Mouse (Mus musculus): ENCODE measurements around the gene Ccdc40. TPM values are rescaled to one million over a fixed set of nuclear protein-coding genes. Genes with fewer than 3 reads are reported as not detected.

Gene Ccdc40
- polyA plus RNA-seq, 1 experiment from 2014 or later = 7.6 TPM

- Histone ChIP-seq H3K4me1 (ENCODE audit: control insufficient read depth, insufficient read depth, low read length) (peaks cover 37% of the 10 kb centered on the region), H3K4me3 (ENCODE audit: low read depth, low read length) (no peak overlapping the region), H3K27ac (replicated peaks; ENCODE audit: low read depth, low read length) (no peak overlapping the region), H3K36me3 (ENCODE audit: control insufficient read depth, insufficient read depth, low read length) (no peaks in the 10 kb centered on the region), H3K9ac (ENCODE audit: low read depth, low read length) (no peak overlapping the region), H3K4me2 (ENCODE audit: low read depth, low read length) (no peak overlapping the region), H3K27me3 (replicated peaks; ENCODE audit: control insufficient read depth, insufficient read depth, low read length) (no peaks in the 10 kb centered on the region), H3K9me3 (ENCODE audit: control insufficient read depth, low read length) (no peaks in the 10 kb centered on the region)
- WGBS = 78% methylated on average over 20 of the region's 20 CpGs
- DNase-seq (ENCODE audit: low spot score) = peak; percentile 68
- ATAC-seq (ENCODE audit: low read depth) = no peak
These were observed 5.1 kb upstream of the Ccdc40 start for GRCm38 (mm10) chr11:119223124-119223890.

- no peak for ATAC-seq (ENCODE audit: low read depth)
- no peaks in the 10 kb centered on the region for H3K9me3 ChIP-seq (ENCODE audit: control insufficient read depth, low read length)
- H3K27me3 ChIP-seq (replicated peaks; ENCODE audit: control insufficient read depth, insufficient read depth, low read length) = no peaks in the 10 kb centered on the region
- no peak for DNase-seq (ENCODE audit: low spot score)
- peaks cover 34% of the 10 kb centered on the region for H3K4me1 ChIP-seq (ENCODE audit: control insufficient read depth, insufficient read depth, low read length)
- H3K4me2 ChIP-seq (ENCODE audit: low read depth, low read length) = no peak overlapping the region
- no peak overlapping the region for H3K4me3 ChIP-seq (ENCODE audit: low read depth, low read length)
- no peaks in the 10 kb centered on the region for H3K36me3 ChIP-seq (ENCODE audit: control insufficient read depth, insufficient read depth, low read length)
- WGBS = 93% methylated on average over 6 of the region's 6 CpGs
- H3K9ac ChIP-seq (ENCODE audit: low read depth, low read length) = no peak overlapping the region
- H3K27ac ChIP-seq (replicated peaks; ENCODE audit: low read depth, low read length) = no peak overlapping the region
These were observed 3.4 kb upstream of the Ccdc40 start for GRCm38 (mm10) chr11:119224926-119225325.

GRCm38 (mm10) chr11:119225634-119226033 is 2.7 kb upstream of the Ccdc40 start:
- no peak overlapping the region for H3K4me3 ChIP-seq (ENCODE audit: low read depth, low read length)
- no peaks in the 10 kb centered on the region for H3K36me3 ChIP-seq (ENCODE audit: control insufficient read depth, insufficient read depth, low read length)
- no peaks in the 10 kb centered on the region for H3K27me3 ChIP-seq (replicated peaks; ENCODE audit: control insufficient read depth, insufficient read depth, low read length)
- no peaks in the 10 kb centered on the region for H3K9me3 ChIP-seq (ENCODE audit: control insufficient read depth, low read length)
- DNase-seq (ENCODE audit: low spot score) (no peak), ATAC-seq (ENCODE audit: low read depth) (no peak)
- H3K9ac ChIP-seq (ENCODE audit: low read depth, low read length) = no peak overlapping the region
- H3K27ac ChIP-seq (replicated peaks; ENCODE audit: low read depth, low read length) = no peak overlapping the region
- H3K4me2 ChIP-seq (ENCODE audit: low read depth, low read length) = no peak overlapping the region
- WGBS = 72% methylated on average over 9 of the region's 9 CpGs
- H3K4me1 ChIP-seq (ENCODE audit: control insufficient read depth, insufficient read depth, low read length) = peaks cover 30% of the 10 kb centered on the region

GRCm38 (mm10) chr11:119227591-119227990 is 781 bp upstream of the Ccdc40 start:
- H3K4me2 ChIP-seq (ENCODE audit: low read depth, low read length) = peak overlapping the region; percentile 98
- 0 out of 2 replicates have a peak overlapping the region, but pooled peaks have one; percentile 25 for H3K27ac ChIP-seq (replicated peaks; ENCODE audit: low read depth, low read length)
- no peaks in the 10 kb centered on the region for H3K36me3 ChIP-seq (ENCODE audit: control insufficient read depth, insufficient read depth, low read length)
- H3K9me3 ChIP-seq (ENCODE audit: control insufficient read depth, low read length) = no peaks in the 10 kb centered on the region
- WGBS = 2% methylated on average over 12 of the region's 12 CpGs
- peak overlapping the region; percentile 82 for H3K9ac ChIP-seq (ENCODE audit: low read depth, low read length)
- peaks cover 23% of the 10 kb centered on the region for H3K4me1 ChIP-seq (ENCODE audit: control insufficient read depth, insufficient read depth, low read length)
- peak overlapping the region; percentile 81 for H3K4me3 ChIP-seq (ENCODE audit: low read depth, low read length)
- H3K27me3 ChIP-seq (replicated peaks; ENCODE audit: control insufficient read depth, insufficient read depth, low read length) = no peaks in the 10 kb centered on the region
- DNase-seq (ENCODE audit: low spot score) (no peak), ATAC-seq (ENCODE audit: low read depth) (no peak)

GRCm38 (mm10) chr11:119228846-119229626 is 664 bp downstream of the Ccdc40 start:
- ATAC-seq (ENCODE audit: low read depth) (peak; percentile 90), DNase-seq (ENCODE audit: low spot score) (peak; percentile 91)
- Histone ChIP-seq H3K9ac (ENCODE audit: low read depth, low read length) (peak overlapping the region; percentile 82), H3K27me3 (replicated peaks; ENCODE audit: control insufficient read depth, insufficient read depth, low read length) (no peaks in the 10 kb centered on the region), H3K4me2 (ENCODE audit: low read depth, low read length) (peak overlapping the region; percentile 98), H3K27ac (replicated peaks; ENCODE audit: low read depth, low read length) (no peak overlapping the region; the same call in 1 of the 2 replicates), H3K36me3 (ENCODE audit: control insufficient read depth, insufficient read depth, low read length) (no peaks in the 10 kb centered on the region), H3K4me1 (ENCODE audit: control insufficient read depth, insufficient read depth, low read length) (peaks cover 19% of the 10 kb centered on the region), H3K9me3 (ENCODE audit: control insufficient read depth, low read length) (no peaks in the 10 kb centered on the region), H3K4me3 (ENCODE audit: low read depth, low read length) (peak overlapping the region; percentile 81)
- WGBS = 2% methylated on average over 33 of the region's 34 CpGs

- Histone ChIP-seq H3K27ac (replicated peaks; ENCODE audit: low read depth, low read length) (no peak overlapping the region), H3K4me3 (ENCODE audit: low read depth, low read length) (no peak overlapping the region), H3K36me3 (ENCODE audit: control insufficient read depth, insufficient read depth, low read length) (no peaks in the 10 kb centered on the region), H3K4me1 (ENCODE audit: control insufficient read depth, insufficient read depth, low read length) (peaks cover 5% of the 10 kb centered on the region; the same call in 1 of the 2 replicates), H3K9ac (ENCODE audit: low read depth, low read length) (no peak overlapping the region), H3K4me2 (ENCODE audit: low read depth, low read length) (no peak overlapping the region), H3K9me3 (ENCODE audit: control insufficient read depth, low read length) (no peaks in the 10 kb centered on the region), H3K27me3 (replicated peaks; ENCODE audit: control insufficient read depth, insufficient read depth, low read length) (no peaks in the 10 kb centered on the region)
- ATAC-seq (ENCODE audit: low read depth) (no peak), DNase-seq (ENCODE audit: low spot score) (no peak)
- 91% methylated on average over 10 of the region's 10 CpGs for WGBS
These were observed 6.4 kb downstream of the Ccdc40 start for GRCm38 (mm10) chr11:119234770-119235169.

GRCm38 (mm10) chr11:119235596-119235995 is 7.2 kb downstream of the Ccdc40 start:
- 76% methylated on average over 4 of the region's 4 CpGs for WGBS
- Histone ChIP-seq H3K36me3 (ENCODE audit: control insufficient read depth, insufficient read depth, low read length) (no peaks in the 10 kb centered on the region), H3K9ac (ENCODE audit: low read depth, low read length) (no peak overlapping the region), H3K4me1 (ENCODE audit: control insufficient read depth, insufficient read depth, low read length) (peaks cover 5% of the 10 kb centered on the region; the same call in 1 of the 2 replicates), H3K27ac (replicated peaks; ENCODE audit: low read depth, low read length) (no peak overlapping the region), H3K9me3 (ENCODE audit: control insufficient read depth, low read length) (no peaks in the 10 kb centered on the region), H3K27me3 (replicated peaks; ENCODE audit: control insufficient read depth, insufficient read depth, low read length) (no peaks in the 10 kb centered on the region), H3K4me2 (ENCODE audit: low read depth, low read length) (no peak overlapping the region), H3K4me3 (ENCODE audit: low read depth, low read length) (no peak overlapping the region)
- DNase-seq (ENCODE audit: low spot score) = no peak
- ATAC-seq (ENCODE audit: low read depth) = no peak

- 33% methylated on average over 8 of the region's 8 CpGs for WGBS
- Histone ChIP-seq H3K27ac (replicated peaks; ENCODE audit: low read depth, low read length) (no peak overlapping the region), H3K27me3 (replicated peaks; ENCODE audit: control insufficient read depth, insufficient read depth, low read length) (no peaks in the 10 kb centered on the region), H3K9me3 (ENCODE audit: control insufficient read depth, low read length) (no peaks in the 10 kb centered on the region), H3K4me2 (ENCODE audit: low read depth, low read length) (no peak overlapping the region), H3K36me3 (ENCODE audit: control insufficient read depth, insufficient read depth, low read length) (no peaks in the 10 kb centered on the region), H3K4me1 (ENCODE audit: control insufficient read depth, insufficient read depth, low read length) (peaks cover 5% of the 10 kb centered on the region; the same call in 1 of the 2 replicates), H3K9ac (ENCODE audit: low read depth, low read length) (no peak overlapping the region), H3K4me3 (ENCODE audit: low read depth, low read length) (no peak overlapping the region)
- DNase-seq (ENCODE audit: low spot score) (no peak), ATAC-seq (ENCODE audit: low read depth) (no peak)
These were observed 8.0 kb downstream of the Ccdc40 start for GRCm38 (mm10) chr11:119236354-119236753.
